ENCODE assay signal across 9 mouse cellular contexts in genomic region chr10:78372681-78373668, GRCm38 (mm10). TPM values are rescaled to one million over a fixed set of nuclear protein-coding genes. Genes with fewer than 3 reads are reported as not detected.
DNase-seq lines count a peak whose midpoint lies in the region; ATAC-seq lines count a peak whose summit lies in the region.
"Had no signal": no experiment of that assay in that cellular context is flagged by ENCODE, and none has a peak within 500 bp of the region (broad histone marks: within the 10 kb centered on the region; RNA-seq: fewer than 3 reads in every experiment).

No protein-coding gene starts in this region.

- ATAC-seq in erythroblast, adult 5-6 weeks (replicated peaks; ENCODE audit: low FRiP score, poor library complexity, severe bottlenecking): peak; percentile 87

- DNase-seq in B cell, adult 2 months: peak; percentile 84 to 86
- peak; percentile 86 for DNase-seq in CD4-positive, CD25-positive, alpha-beta regulatory T cell, adult 2 months (ENCODE audit: low read depth, low spot score)
- DNase-seq in naive thymus-derived CD4-positive, alpha-beta T cell, adult 2 months (ENCODE audit: low read depth): peak; percentile 86
- no peak for DNase-seq in layer of hippocampus, adult 9-10 months (ENCODE audit: low spot score)
- DNase-seq in adrenal gland, adult 18-20 months (ENCODE audit: low spot score in 2 of 2): no peak
- DNase-seq in embryo, embryonic 9.5 days (ENCODE audit: extremely low spot score): no peak
- DNase-seq: kidney, postnatal 4 days; lung, postnatal 14 days had no signal

RNA-seq across cellular contexts. Expression of gene Agpat3, which starts 20.7 kb away (rescaled TPM):
- 3.3 and 5.8 TPM in 2 replicates for total RNA-seq in erythroblast, adult 5-6 weeks (2015; ENCODE audit: low replicate concordance)
- 2.6 and 3.2 TPM in 2 replicates for total RNA-seq in erythroblast, adult 5-6 weeks (2017; ENCODE audit: low replicate concordance)
- 100 to 1,000 TPM; 289 to 343 TPM for total RNA-seq in adrenal gland, adult 18-20 months (2021)

RNA-seq across cellular contexts. Expression of gene Rrp1, which starts 39.9 kb away (rescaled TPM):
- total RNA-seq in erythroblast, adult 5-6 weeks (2015; ENCODE audit: low replicate concordance): 4.8 and 17.3 TPM in 2 replicates
- total RNA-seq in erythroblast, adult 5-6 weeks (2017; ENCODE audit: low replicate concordance): 44.9 and 46.9 TPM in 2 replicates
- 100 to 1,000 TPM; 255 to 265 TPM for total RNA-seq in adrenal gland, adult 18-20 months (2021)

RNA-seq across cellular contexts. Expression of gene Cstb, which starts 52.5 kb away (rescaled TPM):
- 17.7 and 24.9 TPM in 2 replicates for total RNA-seq in erythroblast, adult 5-6 weeks (2015; ENCODE audit: low replicate concordance)
- total RNA-seq in erythroblast, adult 5-6 weeks (2017; ENCODE audit: low replicate concordance): 3.3 and 10.0 TPM in 2 replicates
- total RNA-seq in adrenal gland, adult 18-20 months (2021): 100 to 1,000 TPM; 317 to 349 TPM

Comparison
In these comparisons a context has a peak if more than half of its experiments do, and no peak if none do; other contexts are left out.
1. DNase-seq: peak in B cell, adult 2 months (2 of 2), CD4-positive, CD25-positive, alpha-beta regulatory T cell, adult 2 months (single experiment) and naive thymus-derived CD4-positive, alpha-beta T cell, adult 2 months (single experiment); none in layer of hippocampus, adult 9-10 months (single experiment), adrenal gland, adult 18-20 months (0 of 2) and embryo, embryonic 9.5 days (single experiment).
2. RNA of gene Agpat3, which starts 20.7 kb away (total RNA-seq): 289 to 343 TPM in adrenal gland, adult 18-20 months; 2.6 to 5.8 TPM in erythroblast, adult 5-6 weeks; every median in the first group is over 10 times any median in the second.
3. RNA of gene Rrp1, which starts 39.9 kb away (total RNA-seq): 255 to 265 TPM in adrenal gland, adult 18-20 months; 4.8 to 46.9 TPM in erythroblast, adult 5-6 weeks; every median in the first group is over 4 times any median in the second.
4. RNA of gene Cstb, which starts 52.5 kb away (total RNA-seq): 317 to 349 TPM in adrenal gland, adult 18-20 months; 3.3 to 24.9 TPM in erythroblast, adult 5-6 weeks; every median in the first group is over 10 times any median in the second.